Mouse (Mus musculus): ENCODE data around the gene Nfyc. TPM values are rescaled to one million over a fixed set of nuclear protein-coding genes. Genes with fewer than 3 reads are reported as not detected.
A peak's percentile ranks its signal among the peaks of the same experiment; 100 is the strongest.

Gene Nfyc
- polyA plus RNA-seq, 1 experiment from 2014 or later: 32.0 TPM

DNA sequence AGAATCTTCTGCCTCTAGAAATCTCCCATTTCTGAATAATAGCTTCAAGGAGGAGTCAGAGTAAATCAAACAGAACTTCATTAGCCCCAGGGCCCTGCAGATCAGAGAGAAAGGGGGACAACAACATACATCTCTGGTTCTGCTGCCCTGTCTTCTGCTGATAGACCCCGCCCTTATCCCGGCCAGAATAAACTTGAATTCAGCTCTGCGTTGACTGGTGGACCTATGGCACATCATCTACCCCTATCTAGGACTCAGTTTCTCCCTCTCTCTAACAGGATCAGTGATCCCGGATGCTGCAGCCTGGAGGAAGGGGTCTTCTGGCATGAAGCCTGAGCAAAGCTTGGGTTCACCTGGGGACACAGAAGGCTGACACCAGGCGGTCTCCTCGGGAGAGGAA, 100.8 kb downstream of the Nfyc start:
- peak overlapping the region; percentile 60 for H3K4me3 ChIP-seq (ENCODE audit: low read depth, low read length)
- H3K9ac ChIP-seq (replicated peaks): 0 out of 2 replicates have a peak overlapping the region, but pooled peaks have one; percentile 34
- peaks cover 43% of the 10 kb centered on the region for H3K27me3 ChIP-seq (ENCODE audit: insufficient read depth, low read length)
- H3K4me2 ChIP-seq (ENCODE audit: low read depth, low read length): peak overlapping the region; percentile 89
- DNase-seq (no peak), ATAC-seq (no peak)
- H3K4me1 ChIP-seq (ENCODE audit: insufficient read depth): peaks cover 13% of the 10 kb centered on the region
- no peak for TF ChIP-seq CTCF (IDR thresholded peaks at IDR 0.05; ENCODE audit: low read depth)
- TF ChIP-seq EP300 (IDR thresholded peaks at IDR 0.05; ENCODE audit: low read depth): no peak
- H3K9me3 ChIP-seq (ENCODE audit: low read length): no peaks in the 10 kb centered on the region
- WGBS (ENCODE audit: insufficient replicate concordance): 20% methylated on average over 6 of the region's 6 CpGs
- H3K36me3 ChIP-seq (replicated peaks; ENCODE audit: insufficient read depth, low read length): no peaks in the 10 kb centered on the region
- no peak overlapping the region for H3K27ac ChIP-seq (ENCODE audit: low read depth)

DNA sequence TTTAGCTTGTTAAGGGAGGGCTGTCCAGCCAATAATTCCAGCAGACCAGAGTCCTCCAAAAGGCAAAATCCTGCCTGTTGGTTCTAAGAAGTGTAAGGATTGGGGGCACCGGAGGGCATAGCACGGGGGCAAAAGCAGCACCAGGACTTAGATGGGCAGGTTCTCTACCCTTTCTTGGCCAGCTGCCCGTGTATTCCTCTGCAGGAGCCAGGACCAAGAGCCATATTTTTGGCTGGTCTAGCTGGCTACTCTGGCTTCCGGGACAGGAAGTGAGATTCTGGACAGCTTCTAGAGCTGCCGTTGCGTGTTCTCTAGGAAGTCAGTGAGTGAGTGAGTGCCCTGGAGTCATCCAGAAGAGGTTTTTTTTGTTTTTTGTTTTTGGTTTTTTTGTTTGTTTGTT, 101.2 kb downstream of the Nfyc start:
- Histone ChIP-seq H3K27me3 (ENCODE audit: insufficient read depth, low read length) (peaks cover 42% of the 10 kb centered on the region), H3K4me1 (ENCODE audit: insufficient read depth) (peaks cover 13% of the 10 kb centered on the region), H3K4me2 (ENCODE audit: low read depth, low read length) (no peak overlapping the region), H3K9ac (replicated peaks) (no peak overlapping the region), H3K36me3 (replicated peaks; ENCODE audit: insufficient read depth, low read length) (no peaks in the 10 kb centered on the region), H3K9me3 (ENCODE audit: low read length) (no peaks in the 10 kb centered on the region), H3K4me3 (ENCODE audit: low read depth, low read length) (no peak overlapping the region), H3K27ac (ENCODE audit: low read depth) (no peak overlapping the region)
- TF ChIP-seq EP300 (IDR thresholded peaks at IDR 0.05; ENCODE audit: low read depth) (no peak), CTCF (IDR thresholded peaks at IDR 0.05; ENCODE audit: low read depth) (no peak)
- ATAC-seq (no peak), DNase-seq (no peak)
- WGBS (ENCODE audit: insufficient replicate concordance): 44% methylated on average over 6 of the region's 6 CpGs

DNA sequence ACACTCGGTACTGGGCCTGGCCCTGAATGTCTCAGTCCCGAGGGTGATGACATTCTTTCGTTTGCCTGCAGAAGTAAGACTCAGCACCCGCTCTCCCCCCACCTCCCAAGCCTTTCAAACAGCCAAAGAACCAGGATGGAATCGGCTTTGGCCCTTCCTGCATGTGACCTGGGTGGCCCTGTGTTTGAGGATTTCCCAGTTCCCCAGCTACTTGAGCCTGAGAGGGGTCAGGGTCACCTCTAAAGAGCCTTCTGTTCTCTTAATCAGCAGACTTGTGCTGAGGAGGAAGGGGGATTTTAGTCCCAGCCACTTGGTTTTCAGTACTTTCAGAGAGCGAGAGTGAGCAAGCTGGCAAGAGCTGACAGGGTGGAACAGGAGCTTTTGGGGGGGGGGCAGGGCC, 101.9 kb downstream of the Nfyc start:
- Histone ChIP-seq H3K4me1 (ENCODE audit: insufficient read depth) (peaks cover 13% of the 10 kb centered on the region), H3K27me3 (ENCODE audit: insufficient read depth, low read length) (peaks cover 41% of the 10 kb centered on the region), H3K4me3 (ENCODE audit: low read depth, low read length) (no peak overlapping the region), H3K36me3 (replicated peaks; ENCODE audit: insufficient read depth, low read length) (no peaks in the 10 kb centered on the region), H3K27ac (ENCODE audit: low read depth) (no peak overlapping the region), H3K9ac (replicated peaks) (no peak overlapping the region), H3K4me2 (ENCODE audit: low read depth, low read length) (no peak overlapping the region), H3K9me3 (ENCODE audit: low read length) (no peaks in the 10 kb centered on the region)
- 61% methylated on average over 6 of the region's 6 CpGs for WGBS (ENCODE audit: insufficient replicate concordance)
- DNase-seq: no peak
- no peak for ATAC-seq
- TF ChIP-seq CTCF (IDR thresholded peaks at IDR 0.05; ENCODE audit: low read depth): no peak
- no peak for TF ChIP-seq EP300 (IDR thresholded peaks at IDR 0.05; ENCODE audit: low read depth)

DNA sequence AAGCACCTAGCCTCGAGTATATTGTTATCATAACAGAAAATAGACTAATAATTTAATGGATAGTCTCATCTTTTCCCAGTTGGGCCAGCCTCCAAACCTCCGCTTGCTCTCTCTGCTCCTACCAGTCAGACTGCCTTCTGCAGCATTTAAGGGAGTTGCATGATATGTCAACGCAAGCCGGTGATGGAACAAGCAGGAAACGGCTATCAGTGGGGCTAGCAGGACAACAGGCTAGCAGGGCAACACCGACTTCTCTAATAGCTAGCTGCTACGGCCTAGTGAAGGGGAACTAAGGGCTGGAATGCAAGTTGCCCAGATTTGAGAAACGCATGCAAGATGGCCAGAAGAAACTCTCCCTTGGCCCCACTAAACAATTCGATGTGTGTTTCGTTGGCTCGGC, 103.5 kb downstream of the Nfyc start:
- WGBS (ENCODE audit: insufficient replicate concordance): 64% methylated on average over 11 of the region's 11 CpGs
- peaks cover 41% of the 10 kb centered on the region for H3K27me3 ChIP-seq (ENCODE audit: insufficient read depth, low read length)
- H3K27ac ChIP-seq (ENCODE audit: low read depth): no peak overlapping the region
- H3K9me3 ChIP-seq (ENCODE audit: low read length): no peaks in the 10 kb centered on the region
- DNase-seq (no peak), ATAC-seq (no peak)
- H3K9ac ChIP-seq (replicated peaks): no peak overlapping the region
- H3K4me3 ChIP-seq (ENCODE audit: low read depth, low read length): no peak overlapping the region
- peaks cover 13% of the 10 kb centered on the region for H3K4me1 ChIP-seq (ENCODE audit: insufficient read depth)
- H3K36me3 ChIP-seq (replicated peaks; ENCODE audit: insufficient read depth, low read length): no peaks in the 10 kb centered on the region
- TF ChIP-seq EP300 (IDR thresholded peaks at IDR 0.05; ENCODE audit: low read depth): no peak
- H3K4me2 ChIP-seq (ENCODE audit: low read depth, low read length): no peak overlapping the region

DNA sequence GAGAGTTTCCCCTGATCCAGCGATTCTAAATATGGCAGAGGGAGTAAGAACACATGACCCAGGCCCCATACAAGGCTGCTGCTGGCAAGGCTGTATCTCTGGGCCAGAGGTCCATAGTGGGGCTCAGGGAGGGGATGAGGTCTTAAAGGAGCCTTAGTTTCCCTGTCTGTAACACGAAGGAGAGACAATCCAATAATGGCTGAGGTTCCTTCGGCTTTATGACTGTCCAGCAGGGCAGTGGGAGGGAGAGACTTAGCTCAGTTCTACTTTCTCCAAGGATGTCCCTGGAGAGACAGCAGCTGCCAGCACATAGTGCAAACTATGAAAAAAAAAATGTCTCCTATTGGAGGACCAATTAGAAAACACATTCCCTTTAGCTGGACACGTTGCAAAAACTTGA, 105.2 kb downstream of the Nfyc start:
- 50% methylated on average over 4 of the region's 4 CpGs for WGBS (ENCODE audit: insufficient replicate concordance)
- no peaks in the 10 kb centered on the region for H3K9me3 ChIP-seq (ENCODE audit: low read length)
- H3K4me2 ChIP-seq (ENCODE audit: low read depth, low read length): no peak overlapping the region
- TF ChIP-seq EP300 (IDR thresholded peaks at IDR 0.05; ENCODE audit: low read depth) (no peak), CTCF (IDR thresholded peaks at IDR 0.05; ENCODE audit: low read depth) (no peak)
- peaks cover 25% of the 10 kb centered on the region for H3K27me3 ChIP-seq (ENCODE audit: insufficient read depth, low read length)
- no peak overlapping the region for H3K9ac ChIP-seq (replicated peaks)
- DNase-seq: no peak
- H3K36me3 ChIP-seq (replicated peaks; ENCODE audit: insufficient read depth, low read length): no peaks in the 10 kb centered on the region
- ATAC-seq: no peak
- no peak overlapping the region for H3K4me3 ChIP-seq (ENCODE audit: low read depth, low read length)
- peaks cover 7% of the 10 kb centered on the region for H3K4me1 ChIP-seq (ENCODE audit: insufficient read depth)
- H3K27ac ChIP-seq (ENCODE audit: low read depth): no peak overlapping the region

DNA sequence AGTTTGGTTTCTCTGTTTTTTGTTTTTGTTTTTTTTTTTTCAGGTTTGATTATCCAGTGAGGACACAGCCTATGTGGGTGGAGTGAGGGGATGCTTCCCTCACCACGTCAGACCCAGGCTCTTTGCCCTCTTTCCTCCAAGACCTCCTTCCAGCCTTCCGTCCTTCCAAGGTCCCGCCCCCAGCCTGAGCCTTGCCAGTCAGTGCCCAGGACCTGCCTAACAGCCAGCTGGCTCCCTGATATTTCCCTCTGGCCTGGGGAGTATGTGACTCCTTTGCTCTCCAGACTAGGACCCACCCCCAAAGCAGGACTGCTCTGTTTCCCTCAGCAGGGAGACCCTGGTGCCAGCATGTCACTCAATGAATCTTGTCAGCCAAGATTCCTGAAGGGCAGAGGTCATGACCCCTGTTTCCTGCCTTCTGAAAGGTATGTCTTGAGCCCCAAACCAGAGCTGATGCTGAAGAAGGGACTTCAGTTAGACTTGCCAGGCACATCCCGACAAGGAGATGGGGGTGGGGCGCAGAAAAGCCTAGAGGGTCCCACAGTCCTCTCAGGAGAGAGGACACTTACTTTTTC, 105.8 kb downstream of the Nfyc start:
- no peak for DNase-seq
- 50% methylated on average over 5 of the region's 5 CpGs for WGBS (ENCODE audit: insufficient replicate concordance)
- Histone ChIP-seq H3K27me3 (ENCODE audit: insufficient read depth, low read length) (peaks cover 20% of the 10 kb centered on the region), H3K9ac (replicated peaks) (no peak overlapping the region), H3K36me3 (replicated peaks; ENCODE audit: insufficient read depth, low read length) (no peaks in the 10 kb centered on the region), H3K9me3 (ENCODE audit: low read length) (no peaks in the 10 kb centered on the region), H3K4me2 (ENCODE audit: low read depth, low read length) (no peak overlapping the region), H3K4me1 (ENCODE audit: insufficient read depth) (peaks cover 2% of the 10 kb centered on the region), H3K27ac (ENCODE audit: low read depth) (no peak overlapping the region), H3K4me3 (ENCODE audit: low read depth, low read length) (no peak overlapping the region)
- TF ChIP-seq CTCF (IDR thresholded peaks at IDR 0.05; ENCODE audit: low read depth) (no peak), EP300 (IDR thresholded peaks at IDR 0.05; ENCODE audit: low read depth) (no peak)
- no peak for ATAC-seq

DNA sequence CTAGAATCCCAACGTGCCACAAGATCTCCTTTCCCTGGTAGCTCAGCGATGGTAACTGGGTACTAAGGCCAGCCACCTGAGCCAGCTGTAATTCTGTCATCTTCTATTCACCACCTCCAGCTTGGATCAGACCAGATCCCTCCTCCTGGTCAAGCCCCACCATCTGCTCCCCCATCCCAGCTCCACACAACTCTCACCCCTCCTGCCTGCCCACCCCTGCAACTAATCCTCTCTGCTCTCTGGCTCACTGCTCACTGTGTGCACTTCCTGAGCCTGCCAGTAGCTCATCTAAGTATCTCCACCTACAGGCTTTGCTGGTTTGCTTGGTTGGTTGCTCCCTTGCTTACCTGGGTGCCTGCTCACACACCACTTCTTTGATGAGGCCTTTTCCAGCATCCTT, 109.8 kb downstream of the Nfyc start:
- Histone ChIP-seq H3K4me2 (ENCODE audit: low read depth, low read length) (no peak overlapping the region), H3K9me3 (ENCODE audit: low read length) (no peaks in the 10 kb centered on the region), H3K4me1 (ENCODE audit: insufficient read depth) (peaks cover 2% of the 10 kb centered on the region), H3K9ac (replicated peaks) (no peak overlapping the region), H3K27me3 (ENCODE audit: insufficient read depth, low read length) (peaks cover 20% of the 10 kb centered on the region), H3K36me3 (replicated peaks; ENCODE audit: insufficient read depth, low read length) (no peaks in the 10 kb centered on the region), H3K27ac (ENCODE audit: low read depth) (no peak overlapping the region), H3K4me3 (ENCODE audit: low read depth, low read length) (no peak overlapping the region)
- no peak for DNase-seq
- no peak for ATAC-seq
- TF ChIP-seq CTCF (IDR thresholded peaks at IDR 0.05; ENCODE audit: low read depth) (no peak), EP300 (IDR thresholded peaks at IDR 0.05; ENCODE audit: low read depth) (no peak)
- 59% methylated on average over 2 of the region's 2 CpGs for WGBS (ENCODE audit: insufficient replicate concordance)
